In the genomic region with DNA sequence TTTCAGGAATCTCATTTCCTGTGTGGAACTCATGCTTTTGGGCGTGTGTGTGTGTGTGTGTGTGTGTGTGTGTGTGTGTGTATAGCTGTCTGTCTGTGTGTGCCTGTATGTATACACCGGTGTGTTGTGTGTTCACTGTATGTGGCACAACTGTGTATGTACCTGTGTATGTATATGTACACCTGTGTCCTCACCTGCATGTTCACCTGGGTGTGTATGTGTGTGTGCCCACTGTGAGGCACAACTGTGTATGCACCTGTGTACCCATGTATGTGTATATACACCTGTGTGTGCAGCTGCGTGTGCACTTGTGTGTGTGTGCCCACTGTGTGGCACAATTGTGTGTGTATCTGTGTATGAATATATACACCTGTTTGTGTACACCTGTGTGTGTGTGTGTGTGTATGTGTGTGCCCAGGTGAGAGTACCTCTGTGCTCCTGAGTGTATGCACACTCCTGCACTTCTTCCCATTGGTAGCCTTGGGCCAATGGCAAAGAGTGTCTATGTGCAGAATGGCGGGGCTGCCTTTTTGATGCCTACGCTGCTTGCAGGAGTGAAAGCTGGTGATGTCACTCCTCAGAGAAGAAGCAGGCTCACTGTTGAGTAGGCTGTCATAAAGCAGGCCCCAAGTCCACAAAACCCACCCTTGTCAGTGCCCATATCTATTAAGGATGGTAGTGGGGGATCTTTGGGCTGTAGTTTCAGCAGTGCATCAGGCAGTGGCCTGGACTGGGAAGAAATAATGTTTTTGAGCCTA, we compare ENCODE assay signal across 9 mouse cellular contexts.
DNase-seq lines count a peak whose midpoint lies in the region; ATAC-seq and TF ChIP-seq lines count a peak whose summit lies in the region.
"Had no signal": no experiment of that assay in that cellular context is flagged by ENCODE, and none has a peak within 500 bp of the region (broad histone marks: within the 10 kb centered on the region; RNA-seq: fewer than 3 reads in every experiment).

No protein-coding gene starts in this region.

- no peaks in the 10 kb centered on the region for H3K9me3 ChIP-seq in heart, embryonic 11.5 days (replicated peaks; ENCODE audit: control insufficient read depth, low read length)
- no peaks in the 10 kb centered on the region for H3K9me3 ChIP-seq in neural tube, embryonic 11.5 days (ENCODE audit: control insufficient read depth, low read length)
- H3K9me3 ChIP-seq in limb, embryonic 15.5 days = no peaks in the 10 kb centered on the region
- H3K9me3 ChIP-seq in stomach, postnatal 0 days (ENCODE audit: control insufficient read depth, low read length) = no peaks in the 10 kb centered on the region

- no peak for DNase-seq in heart, postnatal 36 days
- DNase-seq in neural tube, embryonic 11.5 days (ENCODE audit: low spot score) = no peak
- no peak for DNase-seq in neural tube, embryonic 10.5 days (ENCODE audit: extremely low spot score, low spot score)
- DNase-seq in stomach, postnatal 0 days (ENCODE audit: low spot score) = no peak
- DNase-seq in adrenal gland, postnatal 36 days = no peak
- DNase-seq in frontal cortex, postnatal 25 days (ENCODE audit: low spot score in 2 of 2) = no peak
- DNase-seq: gastrocnemius, postnatal 25 days had no signal

- no peak for TF ChIP-seq CTCF in stomach, postnatal 0 days (IDR thresholded peaks at IDR 0.05; ENCODE audit: low read depth)

- intact Hi-C loops in heart, postnatal 36 days (cut with DNase I) = loop anchor here (5.0 kb wide), 1 partner anchor 45 kb away; no protein-coding TSS in a partner anchor

- ATAC-seq in heart, embryonic 11.5 days (replicated peaks; ENCODE audit: insufficient number of reproducible peaks, low FRiP score, low TSS enrichment) = peak; percentile 60; the same call in 1 of the 2 replicates
- 0 out of 2 replicates have a peak, but pooled peaks have one; percentile 33 for ATAC-seq in neural tube, embryonic 11.5 days (ENCODE audit: insufficient read depth, low FRiP score, low TSS enrichment)
- ATAC-seq in limb, embryonic 15.5 days (ENCODE audit: insufficient number of reproducible peaks, low FRiP score, low TSS enrichment, low read depth) = 0 out of 2 replicates have a peak, but pooled peaks have one; percentile 31
- no peak for ATAC-seq in stomach, postnatal 0 days (ENCODE audit: low FRiP score, low TSS enrichment)

- TF ChIP-seq EP300 in stomach, postnatal 0 days (optimal IDR thresholded peaks at IDR 0.05) = no peak

- H3K4me2 ChIP-seq in heart, embryonic 11.5 days = peak overlapping the region; percentile 11; the same call in 1 of the 2 replicates
- no peak overlapping the region; the same call in 1 of the 2 replicates for H3K4me2 ChIP-seq in neural tube, embryonic 11.5 days (ENCODE audit: low read depth)
- H3K4me2 ChIP-seq in limb, embryonic 15.5 days = no peak overlapping the region
- no peak overlapping the region for H3K4me2 ChIP-seq in stomach, postnatal 0 days (replicated peaks; ENCODE audit: low read depth)

- H3K36me3 ChIP-seq in heart, embryonic 11.5 days (ENCODE audit: control insufficient read depth, insufficient read depth, low read length) = no peaks in the 10 kb centered on the region
- H3K36me3 ChIP-seq in neural tube, embryonic 11.5 days (ENCODE audit: control insufficient read depth, insufficient read depth, low read length) = no peaks in the 10 kb centered on the region
- H3K36me3 ChIP-seq in limb, embryonic 15.5 days = no peaks in the 10 kb centered on the region
- no peaks in the 10 kb centered on the region for H3K36me3 ChIP-seq in stomach, postnatal 0 days (ENCODE audit: control insufficient read depth, insufficient read depth, low read length)

- H3K4me3 ChIP-seq in heart, embryonic 11.5 days (ENCODE audit: low read depth, low read length) = no peak overlapping the region
- no peak overlapping the region for H3K4me3 ChIP-seq in neural tube, embryonic 11.5 days (ENCODE audit: low read depth, low read length)
- H3K4me3 ChIP-seq in limb, embryonic 15.5 days = no peak overlapping the region
- no peak overlapping the region for H3K4me3 ChIP-seq in stomach, postnatal 0 days (ENCODE audit: low read depth, low read length)

- 79% methylated on average over 5 of the region's 5 CpGs for WGBS in heart, embryonic 11.5 days (ENCODE audit: insufficient replicate concordance)
- 80% methylated on average over 5 of the region's 5 CpGs for WGBS in neural tube, embryonic 11.5 days
- WGBS in limb, embryonic 15.5 days = 86% methylated on average over 5 of the region's 5 CpGs
- 84% methylated on average over 5 of the region's 5 CpGs for WGBS in stomach, postnatal 0 days

- H3K27me3 ChIP-seq in heart, embryonic 11.5 days (ENCODE audit: control insufficient read depth, insufficient read depth, low read length) = no peaks in the 10 kb centered on the region
- no peaks in the 10 kb centered on the region for H3K27me3 ChIP-seq in neural tube, embryonic 11.5 days (ENCODE audit: control insufficient read depth, insufficient read depth, low read length)
- H3K27me3 ChIP-seq in limb, embryonic 15.5 days = no peaks in the 10 kb centered on the region
- no peaks in the 10 kb centered on the region for H3K27me3 ChIP-seq in stomach, postnatal 0 days (ENCODE audit: control insufficient read depth, insufficient read depth, low read length)

- H3K9ac ChIP-seq in heart, embryonic 11.5 days (ENCODE audit: low read depth, low read length) = no peak overlapping the region
- H3K9ac ChIP-seq in neural tube, embryonic 11.5 days (ENCODE audit: low read length) = no peak overlapping the region
- H3K9ac ChIP-seq in limb, embryonic 15.5 days = no peak overlapping the region
- H3K9ac ChIP-seq in stomach, postnatal 0 days (ENCODE audit: low read length) = no peak overlapping the region

- H3K27ac ChIP-seq in heart, embryonic 11.5 days (ENCODE audit: low read depth, low read length) = peak overlapping the region; percentile 75
- peak overlapping the region; percentile 70 for H3K27ac ChIP-seq in neural tube, embryonic 11.5 days (ENCODE audit: low read depth, low read length)
- H3K27ac ChIP-seq in limb, embryonic 15.5 days = peak overlapping the region; percentile 28; the same call in 1 of the 2 replicates
- H3K27ac ChIP-seq in stomach, postnatal 0 days (replicated peaks) = peak overlapping the region; percentile 79

- peaks cover 49% of the 10 kb centered on the region for H3K4me1 ChIP-seq in heart, embryonic 11.5 days (ENCODE audit: control insufficient read depth, insufficient read depth, low read length)
- H3K4me1 ChIP-seq in neural tube, embryonic 11.5 days (ENCODE audit: control insufficient read depth, insufficient read depth, low read length) = peaks cover 44% of the 10 kb centered on the region
- peaks cover 62% of the 10 kb centered on the region for H3K4me1 ChIP-seq in limb, embryonic 15.5 days
- peaks cover 9% of the 10 kb centered on the region for H3K4me1 ChIP-seq in stomach, postnatal 0 days (replicated peaks; ENCODE audit: control insufficient read depth, insufficient read depth)

Comparison
In these comparisons a context has a peak if more than half of its experiments do, and no peak if none do; other contexts are left out.
1. H3K27ac ChIP-seq: peak in every context shown above with its lines; median percentile 79 in stomach, postnatal 0 days; 75 in heart, embryonic 11.5 days; 70 in neural tube, embryonic 11.5 days; 28 in limb, embryonic 15.5 days.